Mouse (Mus musculus) gastrocnemius, adult 2 months (tissue): ENCODE data around the gene Olfr191. TPM values are rescaled to one million over a fixed set of nuclear protein-coding genes. Genes with fewer than 3 reads are reported as not detected.
"Not testable (repeated sequence)": the region's sequence is repeated elsewhere in the genome, so short reads cannot be mapped to it uniquely, and the experiment has no call there.

Source experiments
- DNase-seq: peaks from one replicate; pipeline ENCODE4 v3.0.0; 2022
- H3K27ac ChIP-seq: fragments of 200-600 bp; 2 replicates; pipeline ENCODE4 v1.8.1; 2022; ENCODE audit warnings: mild to moderate bottlenecking
- H3K4me3 ChIP-seq: fragments of 200-600 bp; 2 replicates; pipeline ENCODE4 v1.8.1; 2022; ENCODE audit warnings: mild to moderate bottlenecking, moderate library complexity
- CTCF ChIP-seq: fragments of 200-600 bp; IDR thresholded peaks from 2 replicates; pipeline ENCODE4 v1.8.1; 2022; ENCODE audit warnings: antibody characterized with exemption, mild to moderate bottlenecking, moderate library complexity
- intact Hi-C: fragments of 180-260 bp; cut with DNase I; formaldehyde crosslinking; loops from one replicate; pipeline ENCODE4 v1.15.1; 2025
- long read RNA-seq, 2 experiments: library from polyadenylated mRNA; stranded (forward); transcript quantifications; one replicate each; pipeline ENCODE4 v2.0.0; 2021
- total RNA-seq, 2 experiments: library from RNA; stranded (reverse); gene quantifications; 2 replicates each; pipeline ENCODE4 v1.2.3; 2021

The Olfr191 gene
- total RNA-seq, result not detected
- long read RNA-seq, experiment 1, result 0 reads
- long read RNA-seq, experiment 2, result 0 reads

- H3K27ac ChIP-seq, intact Hi-C loops, DNase-seq, H3K4me3 ChIP-seq: not testable (repeated sequence)
These were observed at the start of gene Olfr191 for GRCm38 (mm10) chr16:59089722-59090121. Gene Olfr191 (minus strand): TSS chr16:59089822.

GRCm38 (mm10) chr16:59130740-59131139 lies 41.1 kb upstream of the Olfr191 start:
- intact Hi-C loops, result no loop called here
- no peak overlapping the region for H3K4me3 ChIP-seq
- H3K27ac ChIP-seq, result no peak overlapping the region
- DNase-seq, result no peak
- no peak for TF ChIP-seq CTCF

GRCm38 (mm10) chr16:59120969-59121368 lies 31.3 kb upstream of the Olfr191 start, which contains the start of gene Olfr194:
Gene Olfr194 (minus strand): TSS chr16:59121069.
- no peak for TF ChIP-seq CTCF
- intact Hi-C loops, result no loop called here
- DNase-seq, result no peak
- no peak within 1 kb of the TSS for H3K27ac ChIP-seq
- H3K4me3 ChIP-seq, result no peak within 1 kb of the TSS

- Histone ChIP-seq H3K27ac (no peak within 1 kb of the TSS), H3K4me3 (no peak within 1 kb of the TSS)
- no peak for TF ChIP-seq CTCF
- DNase-seq, result no peak
- intact Hi-C loops, result no loop called here
These were observed 22.2 kb upstream of the Olfr191 start, which contains the start of gene Olfr193 for GRCm38 (mm10) chr16:59111781-59112180. Gene Olfr193 (minus strand): TSS chr16:59111881.

DNA sequence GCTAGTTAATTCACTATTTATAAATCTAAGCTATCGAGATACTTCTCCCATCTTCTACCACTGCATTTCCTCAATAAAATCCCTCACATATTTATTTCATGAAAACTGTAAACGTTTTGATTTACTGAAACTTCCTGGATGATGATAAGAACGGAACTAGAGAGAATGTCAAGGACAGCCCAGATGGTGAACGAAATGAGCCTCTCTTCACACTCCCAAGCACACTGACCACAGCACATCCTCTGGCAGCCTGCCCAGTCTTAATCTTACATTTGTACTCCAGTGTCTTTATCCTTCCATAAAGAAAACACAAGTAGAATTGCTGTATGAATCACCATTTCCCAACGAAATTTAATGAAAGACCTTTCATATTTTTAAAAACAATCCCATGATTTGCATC lies 18.9 kb upstream of the Olfr191 start:
- DNase-seq, H3K4me3 ChIP-seq, H3K27ac ChIP-seq, intact Hi-C loops: not testable (repeated sequence)

GRCm38 (mm10) chr16:59105312-59105711 lies 15.7 kb upstream of the Olfr191 start:
- Histone ChIP-seq H3K27ac (no peak overlapping the region), H3K4me3 (no peak overlapping the region)
- TF ChIP-seq CTCF, result no peak
- intact Hi-C loops, result no loop called here
- DNase-seq, result no peak

DNA sequence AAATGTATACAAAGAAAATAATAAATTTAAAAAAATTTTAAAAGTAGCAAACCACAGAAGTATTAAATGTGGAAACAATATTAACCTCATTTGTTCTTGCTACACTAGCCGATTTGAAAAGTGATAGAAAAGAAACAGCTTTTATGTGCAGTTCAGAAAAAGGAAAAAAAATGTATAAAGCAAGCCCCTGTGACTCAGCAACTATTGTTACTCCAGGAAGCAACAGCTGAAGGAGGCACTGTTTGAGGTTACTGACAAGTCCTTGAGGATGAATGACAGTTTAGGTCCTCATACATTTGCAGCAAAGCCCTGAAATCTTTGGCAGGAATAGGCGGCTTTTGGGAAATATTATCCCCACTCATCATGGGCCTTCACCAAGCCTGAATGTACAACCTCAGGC lies 8.5 kb downstream of the Olfr191 start:
- H3K27ac ChIP-seq, intact Hi-C loops, H3K4me3 ChIP-seq, DNase-seq: not testable (repeated sequence)

- intact Hi-C loops, result no loop called here
- DNase-seq, result no peak
- no peak for TF ChIP-seq CTCF
These were observed 11.7 kb downstream of the Olfr191 start, which contains the start of gene Olfr190 for GRCm38 (mm10) chr16:59077905-59078304. Gene Olfr190 (minus strand): TSS chr16:59078005.

GRCm38 (mm10) chr16:59073520-59073919 lies 16.1 kb downstream of the Olfr191 start:
- TF ChIP-seq CTCF, result no peak
- intact Hi-C loops, result no loop called here
- no peak overlapping the region for H3K27ac ChIP-seq
- H3K4me3 ChIP-seq, result no peak overlapping the region
- DNase-seq, result no peak

More at GRCm38 (mm10) chr16:59077905-59078304, 11.7 kb downstream of the Olfr191 start, which contains the start of gene Olfr190:
- Histone ChIP-seq H3K27ac (no peak within 1 kb of the TSS), H3K4me3 (no peak within 1 kb of the TSS)

- TF ChIP-seq CTCF, result no peak
- intact Hi-C loops, result no loop called here
- DNase-seq, result no peak
These were observed 17.9 kb downstream of the Olfr191 start for GRCm38 (mm10) chr16:59071755-59072154.

GRCm38 (mm10) chr16:59062411-59062810 lies 27.2 kb downstream of the Olfr191 start:
- intact Hi-C loops, DNase-seq, H3K4me3 ChIP-seq, H3K27ac ChIP-seq: not testable (repeated sequence)

More at GRCm38 (mm10) chr16:59071755-59072154, 17.9 kb downstream of the Olfr191 start:
- Histone ChIP-seq H3K27ac (no peak overlapping the region), H3K4me3 (no peak overlapping the region)

DNA sequence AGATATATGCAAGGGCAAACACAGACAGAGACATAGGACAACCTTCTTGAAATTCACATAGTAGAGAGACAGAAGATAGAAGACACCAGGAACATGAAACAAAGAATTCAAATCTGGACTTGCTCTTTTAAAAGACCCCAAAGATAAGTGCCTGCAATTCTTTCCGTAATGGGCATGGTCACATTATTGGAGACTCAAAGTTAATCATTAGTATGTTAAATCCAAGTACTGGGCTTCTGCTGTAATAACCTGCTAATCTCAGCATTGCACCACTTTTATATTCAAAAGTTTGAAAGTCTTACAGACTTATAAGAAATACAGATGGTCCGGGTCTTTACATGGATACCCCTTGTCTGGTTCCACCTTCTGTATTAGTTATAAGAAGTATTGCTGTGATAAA lies 40.3 kb downstream of the Olfr191 start:
- H3K4me3 ChIP-seq, intact Hi-C loops, H3K27ac ChIP-seq, DNase-seq: not testable (repeated sequence)

DNA sequence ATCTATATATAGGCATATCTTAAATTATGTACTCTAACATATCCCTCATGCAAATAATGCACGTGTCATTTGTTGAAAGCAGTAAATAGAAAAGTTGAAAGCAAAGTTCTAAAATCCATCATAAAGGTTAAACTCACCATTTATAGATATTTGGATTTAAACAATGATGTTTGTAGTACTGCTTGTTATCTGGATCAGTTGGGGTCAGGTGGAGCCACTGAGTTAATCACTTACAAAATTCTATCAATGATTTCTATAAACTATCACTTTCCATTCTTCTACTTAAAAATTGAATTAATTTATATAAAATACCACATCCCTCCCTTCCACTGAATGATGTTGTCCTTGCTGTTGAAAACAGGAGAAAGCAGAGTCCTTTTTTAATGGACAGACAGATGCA lies 40.8 kb downstream of the Olfr191 start:
- TF ChIP-seq CTCF, result no peak
- intact Hi-C loops, result no loop called here
- DNase-seq, result no peak
- Histone ChIP-seq H3K27ac (no peak overlapping the region), H3K4me3 (no peak overlapping the region)

DNA sequence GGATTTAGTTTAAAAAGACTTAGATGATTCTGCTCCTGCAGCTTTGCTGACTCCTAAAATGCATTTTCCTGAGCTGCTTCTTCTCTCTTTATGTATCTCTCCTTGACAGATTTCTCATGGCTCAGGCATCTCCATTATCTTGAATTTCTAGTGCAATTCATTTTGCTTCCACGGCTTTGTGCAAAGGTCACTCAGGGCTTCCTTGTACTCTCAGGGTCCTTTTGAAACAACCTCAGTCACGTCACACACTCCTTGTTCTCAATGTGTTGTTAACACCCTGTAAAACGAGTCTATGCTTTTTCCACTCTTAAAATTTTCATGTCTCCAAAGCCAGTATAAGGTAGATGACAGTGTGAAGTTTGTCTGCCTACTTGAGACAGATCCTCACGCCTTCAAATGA lies 42.0 kb downstream of the Olfr191 start:
- TF ChIP-seq CTCF, result no peak
- DNase-seq, result no peak
- intact Hi-C loops, result no loop called here
- Histone ChIP-seq H3K27ac (no peak overlapping the region), H3K4me3 (no peak overlapping the region)

- DNase-seq, result no peak
- no peak overlapping the region for H3K27ac ChIP-seq
- intact Hi-C loops, result no loop called here
- no peak overlapping the region for H3K4me3 ChIP-seq
- no peak for TF ChIP-seq CTCF
These were observed 43.8 kb downstream of the Olfr191 start for GRCm38 (mm10) chr16:59045835-59046234.
